Mouse (Mus musculus) embryonic fibroblast, embryonic 13.5 days (primary cell): ENCODE data around the gene Ccdc88b.

ENCODE experiments used
- CTCF ChIP-seq: IDR thresholded peaks from 2 replicates; pipeline ENCODE4 v1.5.1; 2011; ENCODE audit warnings: mild to moderate bottlenecking, control low read depth, low read length, moderate library complexity, borderline replicate concordance; ENCODE audit not compliant: insufficient read depth
- POLR2A ChIP-seq: IDR thresholded peaks from 2 replicates; pipeline ENCODE4 v1.6.1; 2011; ENCODE audit warnings: low read depth, mild to moderate bottlenecking, control low read depth, low read length, moderate library complexity

GRCm38 (mm10) chr19:6871574-6872271 lies 13.7 kb upstream of the Ccdc88b start:
- TF ChIP-seq CTCF (peak; percentile 18; the same call in 1 of the 2 replicates), POLR2A (no peak)
